Mouse (Mus musculus): ENCODE results near the gene Haus4.

The Haus4 gene

DNA sequence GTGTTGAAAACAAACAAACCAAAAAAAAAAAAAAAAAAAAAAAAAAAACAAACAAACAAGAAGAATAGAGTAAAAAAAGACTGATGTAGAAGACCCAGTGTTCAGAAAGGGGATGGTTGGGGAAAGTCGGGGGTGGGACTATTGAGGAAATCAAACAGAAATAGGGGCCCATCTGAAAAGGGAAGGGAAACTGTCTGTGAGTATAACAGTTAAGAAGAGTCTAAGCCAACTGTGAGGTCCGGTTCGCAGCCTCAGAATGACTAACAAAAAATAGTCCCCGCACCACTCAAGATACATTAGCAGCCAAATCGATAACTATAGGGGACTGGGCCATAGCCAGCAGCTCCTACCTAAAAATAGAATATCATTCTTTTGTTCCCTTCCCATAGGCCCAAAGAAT is 61.2 kb downstream of the Haus4 start:
- no peak for DNase-seq

DNA sequence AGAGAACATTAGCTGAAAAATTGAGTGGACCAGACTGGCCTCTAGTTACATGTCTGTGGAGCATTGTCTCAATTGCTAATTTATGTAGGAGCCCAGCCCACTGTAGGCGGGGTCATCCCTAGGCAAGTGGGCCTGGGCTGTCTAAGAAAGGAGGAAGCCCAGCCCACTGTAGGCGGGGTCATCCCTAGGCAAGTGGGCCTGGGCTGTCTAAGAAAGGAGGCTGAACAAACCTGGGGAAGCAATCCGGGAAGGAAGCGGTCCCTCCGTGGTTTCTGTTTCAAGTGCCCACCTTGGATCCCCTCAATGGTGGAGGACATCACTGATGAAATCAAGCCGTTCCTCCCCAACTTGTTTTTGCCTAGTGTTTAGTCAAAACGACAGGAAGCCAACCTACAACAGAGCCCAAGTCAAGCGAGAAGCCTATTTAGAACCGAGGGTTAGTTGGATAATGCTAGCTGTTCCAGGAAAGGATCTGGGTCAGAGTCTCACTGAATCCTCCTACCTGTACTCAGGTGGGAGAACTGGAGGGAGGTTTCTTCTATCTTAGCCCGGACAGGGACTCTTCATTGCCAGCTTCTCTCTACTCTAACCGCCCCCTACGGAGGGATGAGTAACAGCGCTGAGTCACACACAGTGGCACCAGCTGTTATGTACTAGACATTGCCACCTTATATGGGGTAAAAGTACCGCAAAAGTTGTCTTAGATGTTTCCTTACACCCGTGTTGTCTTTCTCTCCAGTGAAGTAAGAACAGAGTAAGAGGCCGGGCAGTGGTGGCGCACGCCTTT is 61.9 kb downstream of the Haus4 start:
- DNase-seq, result peak; percentile 70
